Mouse (Mus musculus) monocyte, adult 5-6 weeks (primary cell): ENCODE results near the gene Epha1. TPM values are rescaled to one million over a fixed set of nuclear protein-coding genes. Genes with fewer than 3 reads are reported as not detected.

ENCODE experiments used
- ATAC-seq: fragments of 153-309, 156-312 bp; replicated peaks from 2 replicates; pipeline ENCODE4 v1.8.0; 2017; ENCODE audit warnings: mild to moderate bottlenecking; ENCODE audit not compliant: low TSS enrichment, insufficient number of reproducible peaks, severe bottlenecking, poor library complexity, low FRiP score
- total RNA-seq: library from RNA; stranded (forward); fragments of 200-1000, 200-491, 200-594 nt; gene quantifications from 3 replicates; pipeline ENCODE4 v1.2.3, GENCODE M21; 2017

Epha1 gene
- total RNA-seq, 1 experiment from 2014 or later = not detected

DNA sequence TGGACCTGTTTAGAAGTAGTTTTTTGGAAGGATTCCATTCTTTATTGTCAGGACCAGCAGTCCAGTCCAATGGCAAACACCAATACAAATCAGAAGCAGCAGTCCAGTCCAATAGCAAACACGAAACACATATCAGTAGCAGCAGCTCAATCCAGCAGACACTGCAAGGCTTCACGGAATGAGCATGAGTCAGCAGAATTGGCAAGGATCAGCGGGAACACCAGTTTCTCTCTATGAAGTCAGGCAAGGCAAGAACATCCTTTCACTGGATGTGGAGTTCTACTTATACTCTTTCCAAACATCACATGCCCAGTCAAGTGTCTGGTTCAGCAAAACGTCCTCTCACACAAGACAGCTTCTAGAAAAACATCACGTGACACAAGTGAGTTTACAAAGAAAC lies 33.1 kb downstream of the Epha1 start:
- no peak for ATAC-seq

DNA sequence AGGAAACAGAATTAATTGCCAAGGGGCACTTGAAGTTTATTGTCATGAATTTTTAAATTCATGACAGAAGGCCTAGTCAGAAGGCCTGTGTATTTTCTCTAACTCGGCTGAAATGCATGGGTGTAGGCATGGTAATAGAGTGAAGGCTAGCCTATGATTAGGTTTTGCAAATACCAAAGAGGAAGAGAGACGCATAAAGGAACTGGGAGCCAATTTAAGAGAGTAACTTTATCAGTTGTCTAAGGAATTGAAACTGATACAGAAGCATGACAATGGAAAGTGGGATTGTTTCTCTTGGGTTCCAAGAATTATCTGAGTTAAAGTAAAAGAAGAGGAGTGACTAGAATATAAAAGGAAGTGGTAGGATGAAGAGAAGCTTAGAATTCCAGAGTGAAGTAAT lies 33.9 kb downstream of the Epha1 start:
- no peak for ATAC-seq

DNA sequence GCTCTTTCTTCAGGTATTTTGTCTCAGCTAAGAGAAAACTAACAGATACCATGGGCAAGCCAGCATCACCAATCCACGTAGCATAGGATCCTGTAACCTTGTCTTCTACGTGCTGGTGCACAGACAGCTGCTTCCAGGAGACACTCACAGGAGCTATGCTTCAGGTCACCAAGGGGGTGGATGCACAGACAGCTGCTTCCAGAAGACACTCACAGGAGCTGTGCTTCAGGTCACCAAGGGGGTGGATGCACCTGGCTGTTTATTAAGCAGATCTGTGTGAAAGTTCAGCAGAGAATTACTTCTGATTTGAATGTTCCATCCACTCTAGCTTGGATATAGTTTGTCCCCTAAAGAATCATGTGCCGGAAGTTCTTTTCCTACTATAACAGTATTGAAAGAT lies 42.1 kb downstream of the Epha1 start:
- no peak for ATAC-seq

DNA sequence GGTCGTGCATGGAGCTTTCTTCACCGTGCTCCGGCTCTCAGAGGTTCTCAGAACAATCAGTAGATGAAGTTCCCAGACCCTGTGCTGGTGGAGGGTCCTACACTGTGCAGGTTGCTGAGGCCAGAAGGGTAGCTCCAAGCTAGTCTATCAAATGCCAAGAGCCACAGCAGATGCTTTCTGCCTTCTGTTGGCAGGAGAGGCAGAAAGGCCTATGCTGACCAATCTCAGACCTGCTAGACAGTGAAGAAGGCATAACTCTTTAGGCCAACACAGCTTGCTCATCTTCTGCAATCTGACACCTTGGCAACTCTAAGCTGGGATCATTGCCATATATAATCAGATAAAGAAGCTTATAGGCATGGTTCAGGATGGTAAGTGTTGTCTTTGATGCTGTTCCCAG lies 42.9 kb downstream of the Epha1 start:
- ATAC-seq = no peak

DNA sequence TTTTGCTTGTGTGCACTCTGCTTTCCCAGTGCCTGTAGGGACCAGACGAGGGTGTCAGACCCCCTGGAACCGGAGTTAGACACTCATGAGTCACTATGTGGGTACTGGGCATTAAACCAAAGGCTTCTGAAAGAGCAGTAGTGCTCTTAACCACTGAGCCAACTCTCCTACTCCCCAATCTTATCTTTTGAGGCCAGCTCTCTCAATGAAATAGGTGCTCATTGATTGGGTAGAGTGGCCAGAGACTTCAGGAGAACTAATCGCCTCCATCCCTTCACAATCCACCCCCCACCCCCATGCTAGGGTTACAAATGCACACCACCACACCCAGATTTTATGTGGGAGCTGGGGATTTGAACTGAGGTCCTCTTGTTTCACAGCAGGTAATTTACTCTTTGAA lies 44.3 kb downstream of the Epha1 start:
- ATAC-seq = no peak

DNA sequence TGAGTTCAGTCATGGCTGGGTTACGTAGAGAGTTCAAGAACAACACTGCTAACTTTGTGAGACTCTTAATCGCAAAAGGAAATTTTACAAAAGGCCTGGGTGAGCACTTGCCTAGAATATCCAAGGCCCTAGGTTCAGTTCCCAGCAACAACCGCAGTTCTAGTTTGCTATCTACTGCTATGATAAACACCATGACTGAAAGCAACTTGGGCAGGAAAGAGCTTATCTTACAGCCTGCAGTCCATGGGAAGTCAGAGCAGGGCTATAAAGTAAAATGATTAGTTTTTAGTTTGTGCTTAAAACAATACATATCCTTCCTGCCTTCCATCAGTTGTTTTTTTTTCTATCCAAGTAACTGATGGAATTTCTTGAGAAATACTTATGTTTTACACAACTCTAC lies 46.6 kb downstream of the Epha1 start:
- no peak for ATAC-seq

DNA sequence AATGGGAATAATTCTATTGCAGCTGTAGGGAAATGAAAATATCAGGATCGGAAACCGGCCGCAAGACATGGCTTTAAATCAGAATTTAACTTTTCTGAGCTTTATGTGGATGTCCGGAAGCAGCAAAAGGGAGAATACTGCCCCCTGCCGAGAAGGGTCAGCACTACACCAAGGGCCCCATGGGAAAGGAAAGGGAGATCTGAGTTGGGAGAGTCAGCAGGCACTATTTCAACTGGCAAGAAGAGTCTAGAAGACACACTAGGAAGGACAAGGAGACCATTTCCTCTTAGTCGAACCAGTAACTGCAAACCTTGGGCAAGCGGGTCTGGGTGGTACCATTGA lies 47.8 kb downstream of the Epha1 start:
- ATAC-seq = peak; percentile 76

DNA sequence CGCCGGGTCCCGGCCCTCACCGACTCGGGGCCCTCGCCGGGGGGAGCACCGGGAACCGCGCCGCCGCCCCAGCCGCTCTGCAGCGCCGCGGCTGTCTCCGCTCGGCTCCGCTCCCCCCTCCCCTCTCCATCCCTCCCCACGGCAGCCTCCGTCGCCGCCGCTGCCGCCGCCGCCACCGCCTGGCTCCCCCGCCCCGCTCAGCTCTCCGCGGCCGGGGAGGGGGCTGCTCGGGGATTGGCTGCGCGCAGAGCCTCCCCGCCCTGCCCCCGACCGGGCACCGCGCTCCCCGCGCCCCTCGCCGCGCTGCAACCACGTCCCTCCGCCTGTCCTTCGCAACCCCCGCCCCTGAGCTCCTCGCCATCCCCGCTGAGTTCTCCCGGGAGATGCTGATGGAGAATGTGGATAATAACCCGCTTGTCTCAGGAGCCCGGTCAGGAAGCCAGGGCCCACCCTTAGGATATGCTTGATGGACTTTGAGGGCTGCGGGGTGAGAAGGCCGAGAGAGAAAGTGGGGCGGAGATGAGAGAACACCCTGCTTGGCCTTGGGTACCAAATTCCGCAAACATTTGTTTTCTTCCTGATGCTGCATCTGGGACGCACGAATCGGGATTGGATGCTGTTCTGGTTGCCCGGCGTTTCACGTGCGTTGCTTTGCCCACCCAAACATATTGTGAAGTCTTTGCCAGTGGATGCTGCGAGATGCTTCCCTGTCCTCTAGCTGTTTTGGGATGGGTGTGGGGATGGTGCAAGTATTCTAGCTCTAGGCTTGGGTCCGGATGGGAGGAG lies 48.4 kb downstream of the Epha1 start, which contains the start of gene Fam131b:
Gene Fam131b (minus strand): TSS at position 162 of the 786 bp plus-strand sequence.
- ATAC-seq = no peak

DNA sequence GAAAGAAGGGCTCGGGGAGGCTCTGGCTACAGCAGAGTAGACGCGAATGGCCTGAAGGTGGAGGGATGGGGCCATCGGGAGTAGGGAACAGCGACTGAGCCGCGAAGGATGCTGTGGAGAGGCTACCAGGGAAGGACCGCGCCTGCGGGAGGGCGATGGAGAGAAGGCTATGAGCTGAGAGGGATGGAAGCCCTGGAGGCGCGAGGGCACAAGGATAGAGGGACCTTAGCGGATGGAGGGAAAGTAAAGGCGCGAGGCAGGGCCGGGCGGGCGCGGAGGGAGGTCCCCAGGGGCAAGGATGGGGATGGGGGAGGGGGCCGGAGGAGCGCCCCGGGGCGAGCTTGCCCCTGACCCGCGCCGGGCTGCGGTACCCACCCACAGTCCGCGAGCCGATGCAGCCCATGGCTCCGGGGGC lies 49.0 kb downstream of the Epha1 start:
- no peak for ATAC-seq

DNA sequence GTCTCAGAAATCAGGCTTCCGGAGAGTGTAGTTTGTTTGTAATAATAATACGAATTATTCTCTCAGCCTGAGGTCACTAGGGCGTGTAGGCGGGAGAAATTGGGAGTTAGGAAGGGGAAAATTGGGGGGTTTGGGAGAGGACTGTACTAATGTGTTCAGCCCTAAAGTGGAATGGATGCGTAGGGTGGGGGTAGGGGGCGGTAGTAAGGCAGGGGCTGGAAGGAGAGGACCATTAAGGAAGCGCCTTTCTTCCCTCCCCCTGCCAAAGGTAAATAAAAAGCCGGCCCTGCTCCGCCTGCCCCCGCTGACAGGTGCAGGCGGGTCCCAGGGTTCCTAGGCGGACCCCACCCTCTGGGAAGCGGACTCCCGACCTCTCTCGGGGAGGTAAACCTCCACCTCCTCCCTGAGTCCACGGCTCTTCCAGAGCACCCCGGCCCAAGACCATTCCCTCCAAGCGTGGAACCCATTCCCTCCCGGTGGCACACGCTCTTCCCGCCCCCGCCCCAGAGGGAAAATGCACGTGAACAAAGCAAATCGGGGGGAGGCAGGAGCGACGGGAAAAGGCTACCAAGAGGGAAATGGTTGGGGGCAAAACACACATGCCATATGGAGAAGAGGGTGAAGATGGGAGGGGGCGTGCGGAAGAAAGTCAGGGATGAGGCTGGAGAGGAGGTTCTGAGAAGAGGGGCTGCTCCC lies 49.5 kb downstream of the Epha1 start:
- no peak for ATAC-seq

DNA sequence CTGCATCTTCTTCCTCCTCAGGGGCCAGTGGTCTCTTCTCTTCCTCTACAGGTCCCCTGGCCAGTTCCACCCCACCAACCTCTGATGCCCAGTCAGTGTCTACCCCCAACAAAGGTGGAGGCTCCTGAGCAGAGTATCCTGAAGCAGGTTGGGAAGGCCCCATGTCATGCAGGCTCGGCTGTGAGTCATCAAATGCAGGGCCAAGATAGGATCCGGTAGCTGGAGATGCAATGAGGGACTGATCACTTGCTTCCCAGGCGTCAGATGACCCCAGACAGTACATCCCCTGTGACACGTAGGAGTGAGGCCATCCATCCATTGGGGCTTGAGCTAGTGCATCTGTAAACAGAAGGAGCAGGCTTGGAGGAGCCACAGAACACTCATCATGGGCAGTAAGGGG lies 54.8 kb downstream of the Epha1 start:
- no peak for ATAC-seq

DNA sequence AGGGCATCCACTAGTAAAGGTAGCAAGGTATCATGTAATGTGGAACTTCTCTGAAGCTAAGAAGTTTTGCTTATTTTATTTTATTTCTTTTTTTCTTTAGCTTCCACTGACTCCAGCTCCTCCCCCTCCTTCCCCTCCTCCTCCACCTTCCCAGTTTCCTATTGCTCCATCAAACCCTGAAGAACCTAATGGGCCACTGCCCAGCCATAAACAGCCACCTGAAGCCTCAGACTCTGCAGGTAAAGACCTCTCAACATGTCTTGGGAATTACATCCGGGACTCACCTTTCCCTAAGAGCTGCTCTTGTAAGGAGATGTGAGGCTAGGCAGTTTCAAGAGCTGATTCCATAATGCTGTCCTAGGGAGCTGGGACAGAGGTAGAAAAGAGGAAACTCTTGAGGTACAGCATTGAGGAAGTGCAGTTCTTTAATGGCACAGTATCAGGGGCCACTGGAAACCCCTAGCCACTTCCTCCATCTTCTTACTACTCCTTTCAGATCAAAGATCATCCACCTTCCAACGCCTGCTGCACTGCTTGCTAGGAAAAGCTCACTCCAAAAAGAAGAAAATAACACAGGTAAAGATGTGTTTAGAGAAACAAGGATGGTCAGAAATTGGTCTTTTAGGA lies 62.5 kb downstream of the Epha1 start:
- ATAC-seq = peak; percentile 73

DNA sequence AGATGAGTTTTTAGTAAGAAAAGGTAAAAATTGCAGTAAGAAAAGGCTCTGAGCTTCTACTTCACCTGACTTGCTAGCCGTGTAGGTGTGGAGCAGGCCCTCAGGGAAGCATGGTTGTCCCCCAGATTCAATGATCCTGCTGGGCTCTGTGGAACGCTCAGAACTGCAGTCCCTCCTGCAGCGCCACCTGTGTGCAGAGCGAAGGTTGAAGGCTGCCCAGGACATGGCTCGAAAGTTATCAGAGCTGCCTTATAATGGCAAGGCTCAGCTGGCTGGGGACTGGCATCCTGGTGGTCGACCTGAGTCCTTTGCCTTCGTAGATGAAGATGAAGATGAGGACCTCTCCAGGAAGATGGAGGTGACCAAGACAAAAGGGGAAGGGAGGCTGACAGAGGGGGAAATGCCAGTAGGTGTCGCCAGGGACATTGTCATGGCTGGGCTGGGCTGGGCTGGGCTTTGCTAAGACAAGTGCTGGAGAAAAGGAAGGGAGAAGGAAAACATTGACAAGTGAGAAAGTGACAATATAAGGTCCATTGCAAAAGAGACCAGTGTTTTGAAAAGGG lies 63.2 kb downstream of the Epha1 start:
- ATAC-seq = 0 out of 2 replicates have a peak, but pooled peaks have one; percentile 19

Other genes starting within 250 kb of the Epha1 start
- gene Tas2r139, start 232.3 kb downstream of the Epha1 start, total RNA-seq = not detected in 3 replicates
- gene Tas2r144, start 157.9 kb downstream of the Epha1 start, total RNA-seq = not detected in 3 replicates
- 5.0 to 6.2 TPM (median 6.1 TPM) in 3 replicates for gene Gstk1, start 127.3 kb downstream of the Epha1 start, total RNA-seq
- gene Tmem139, start 111.3 kb downstream of the Epha1 start, total RNA-seq = not detected in 3 replicates
- 60.1 to 70.0 TPM (median 67.4 TPM) in 3 replicates for gene Casp2, start 108.3 kb downstream of the Epha1 start, total RNA-seq
- not detected in 3 replicates for gene Clcn1, start 86.6 kb downstream of the Epha1 start, total RNA-seq
- 0.10 to 0.32 TPM in 2 of 3 replicates, not detected in the other for gene Fam131b, start 48.6 kb downstream of the Epha1 start, total RNA-seq
- 102 to 184 TPM (median 117 TPM) in 3 replicates for gene Zyx, start 23.6 kb downstream of the Epha1 start, total RNA-seq
- gene Tas2r143, start 27.0 kb upstream of the Epha1 start, total RNA-seq = 2.9 to 4.2 TPM in 2 of 3 replicates, not detected in the other
- 1.6 TPM in 1 of 3 replicates, not detected in the others for gene Tas2r135, start 32.2 kb upstream of the Epha1 start, total RNA-seq
- 1.1 TPM in 1 of 3 replicates, not detected in the others for gene Tas2r126, start 61.3 kb upstream of the Epha1 start, total RNA-seq
- gene Olfr458, start 91.9 kb upstream of the Epha1 start, total RNA-seq = not detected in 3 replicates
- 0.19 TPM in 1 of 3 replicates, not detected in the others for gene Olfr457, start 103.1 kb upstream of the Epha1 start, total RNA-seq
- not detected in 3 replicates for gene Olfr456, start 113.9 kb upstream of the Epha1 start, total RNA-seq
- gene Olfr455, start 174.3 kb upstream of the Epha1 start, total RNA-seq = not detected in 3 replicates
- gene Tcaf3, start 224.4 kb upstream of the Epha1 start, total RNA-seq = not detected in 3 replicates